Mouse (Mus musculus) lung, embryonic 14.5 days (tissue): ENCODE measurements around the gene Polr2a. TPM values are rescaled to one million over a fixed set of nuclear protein-coding genes. Genes with fewer than 3 reads are reported as not detected.
A peak's percentile ranks its signal among the peaks of the same experiment; 100 is the strongest.

Experiments used
- ATAC-seq: fragments of 200-750 bp; cut with Nextera tagmentation; 2 replicates; pipeline ENCODE4 v1.8.0; 2017; ENCODE audit warnings: mild to moderate bottlenecking, moderate TSS enrichment, moderate library complexity; ENCODE audit not compliant: insufficient read depth
- DNase-seq: peaks from one replicate; pipeline ENCODE4 v3.0.0-alpha.2; 2015
- H3K27ac ChIP-seq: fragments of 300-500 bp; sonication (generic); 2 replicates; pipeline ENCODE4 v1.5.1; 2014; ENCODE audit warnings: low read depth, mild to moderate bottlenecking, moderate library complexity
- H3K27me3 ChIP-seq: fragments of 300-500 bp; sonication (generic); 2 replicates; pipeline ENCODE4 v1.6.1; 2014; ENCODE audit warnings: low read length, control low read depth; ENCODE audit not compliant: insufficient read depth
- H3K36me3 ChIP-seq: fragments of 300-500 bp; sonication (generic); 2 replicates; pipeline ENCODE4 v1.6.1; 2014; ENCODE audit warnings: control low read depth; ENCODE audit not compliant: insufficient read depth
- H3K4me1 ChIP-seq: fragments of 300-500 bp; sonication (generic); 2 replicates; pipeline ENCODE4 v1.6.1; 2014; ENCODE audit warnings: antibody characterized with exemption, control low read depth; ENCODE audit not compliant: insufficient read depth
- H3K4me2 ChIP-seq: fragments of 300-500 bp; sonication (generic); 2 replicates; pipeline ENCODE4 v1.6.1; 2014; ENCODE audit warnings: mild to moderate bottlenecking
- H3K4me3 ChIP-seq: fragments of 300-500 bp; sonication (generic); 2 replicates; pipeline ENCODE4 v1.5.1; 2014; ENCODE audit warnings: low read depth, low read length
- H3K9ac ChIP-seq: fragments of 300-500 bp; sonication (generic); 2 replicates; pipeline ENCODE4 v1.6.1; 2014
- H3K9me3 ChIP-seq: fragments of 300-500 bp; sonication (generic); 2 replicates; pipeline ENCODE4 v1.6.1; 2016; ENCODE audit warnings: low read depth, low read length, control low read depth
- CTCF ChIP-seq: IDR thresholded peaks from 2 replicates; pipeline ENCODE4 v1.5.1; 2016; ENCODE audit warnings: antibody characterized with exemption, low read depth
- WGBS: fragments of 180-500 bp; shearing (Covaris S2); extraction: QIAGEN DNeasy Blood & Tissue Kit; methylation state at CpG from one replicate; pipeline ENCODE4 v1.1.7; 2014; 5-methylcytosine and 5-hydroxymethylcytosine counted together
- polyA plus RNA-seq: library from polyadenylated mRNA; unstranded; fragments of >200 nt; fragmentation: Nextera tagmentation; extraction: Ambion mirVana; gene quantifications from 2 replicates; pipeline ENCODE4 v1.2.1, GENCODE M21; 2014

Polr2a gene
- polyA plus RNA-seq, 1 experiment from 2014 or later = 50.5 TPM

GRCm38 (mm10) chr11:69720852-69721251, 37.6 kb downstream of the Polr2a start:
- Histone ChIP-seq H3K36me3 (no peaks in the 10 kb centered on the region), H3K27ac (peak overlapping the region; percentile 52; the same call in 1 of the 2 replicates), H3K9me3 (no peaks in the 10 kb centered on the region), H3K4me2 (no peak overlapping the region), H3K4me3 (no peak overlapping the region), H3K27me3 (no peaks in the 10 kb centered on the region), H3K4me1 (0 out of 2 replicates have a peak, but pooled peaks cover 3% of the 10 kb centered on the region), H3K9ac (no peak overlapping the region)
- DNase-seq = no peak
- no peak for ATAC-seq
- WGBS = 51% methylated on average over 6 of the region's 6 CpGs
- no peak for TF ChIP-seq CTCF

DNA sequence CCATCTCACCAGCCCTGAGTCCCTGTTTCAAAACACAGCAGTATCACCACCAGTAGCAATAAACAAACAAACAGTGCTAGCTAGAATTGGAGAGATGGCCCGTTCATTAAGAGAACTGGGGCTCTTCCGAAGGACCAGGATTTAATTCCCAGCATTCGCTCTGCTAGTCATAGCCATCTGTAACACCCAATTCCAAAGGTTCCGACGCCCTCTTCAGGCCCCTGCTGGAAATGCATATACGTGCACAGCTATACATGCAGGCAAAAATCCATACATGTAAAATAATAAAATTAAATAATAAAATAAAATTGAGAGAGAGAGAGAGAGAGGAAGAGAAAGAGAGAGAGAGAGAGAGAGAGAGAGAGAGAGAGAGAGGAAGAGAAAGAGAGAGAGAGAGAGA, 39.0 kb downstream of the Polr2a start:
- H3K4me3 ChIP-seq = no peak overlapping the region
- 0 out of 2 replicates have a peak, but pooled peaks cover 3% of the 10 kb centered on the region for H3K4me1 ChIP-seq
- H3K4me2 ChIP-seq = no peak overlapping the region
- ATAC-seq = no peak
- no peak overlapping the region for H3K27ac ChIP-seq
- no peak overlapping the region for H3K9ac ChIP-seq
- no peaks in the 10 kb centered on the region for H3K9me3 ChIP-seq
- DNase-seq = no peak
- WGBS = 64% methylated on average over 6 of the region's 6 CpGs
- no peak for TF ChIP-seq CTCF
- H3K36me3 ChIP-seq = no peaks in the 10 kb centered on the region
- no peaks in the 10 kb centered on the region for H3K27me3 ChIP-seq

DNA sequence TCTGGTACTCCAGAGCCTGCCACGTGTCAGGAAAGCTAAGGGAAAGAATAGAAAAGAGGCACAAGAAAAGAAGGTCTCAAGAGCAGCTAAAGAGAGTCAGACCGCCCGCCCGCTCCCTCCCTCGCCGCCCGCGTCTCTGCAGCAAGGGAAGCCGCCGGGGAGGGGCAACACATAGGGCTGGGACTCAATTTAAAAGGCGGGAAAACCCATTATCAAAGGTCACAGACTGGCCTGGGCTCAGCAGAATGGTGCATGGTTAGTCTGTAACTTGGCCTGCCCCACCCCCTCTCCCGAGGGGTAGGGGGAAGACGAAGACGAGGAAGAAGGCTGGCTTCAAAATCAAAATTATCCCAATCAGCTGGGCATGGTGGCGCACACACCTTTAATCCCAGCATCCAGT, 39.8 kb downstream of the Polr2a start:
- no peaks in the 10 kb centered on the region for H3K9me3 ChIP-seq
- no peak for TF ChIP-seq CTCF
- DNase-seq (no peak), ATAC-seq (no peak)
- no peak overlapping the region for H3K4me3 ChIP-seq
- H3K27ac ChIP-seq = no peak overlapping the region
- 0 out of 2 replicates have a peak, but pooled peaks cover 3% of the 10 kb centered on the region for H3K4me1 ChIP-seq
- H3K4me2 ChIP-seq = peak overlapping the region; percentile 18; the same call in 1 of the 2 replicates
- 29% methylated on average over 15 of the region's 15 CpGs for WGBS
- H3K36me3 ChIP-seq = no peaks in the 10 kb centered on the region
- H3K9ac ChIP-seq = no peak overlapping the region; the same call in 1 of the 2 replicates
- H3K27me3 ChIP-seq = no peaks in the 10 kb centered on the region

- no peak for DNase-seq
- H3K27me3 ChIP-seq = no peaks in the 10 kb centered on the region
- TF ChIP-seq CTCF = no peak
- H3K4me2 ChIP-seq = no peak overlapping the region
- H3K4me3 ChIP-seq = no peak overlapping the region
- ATAC-seq = no peak
- H3K36me3 ChIP-seq = no peaks in the 10 kb centered on the region
- H3K4me1 ChIP-seq = 0 out of 2 replicates have a peak, but pooled peaks cover 3% of the 10 kb centered on the region
- H3K9ac ChIP-seq = no peak overlapping the region
- no peak overlapping the region for H3K27ac ChIP-seq
- H3K9me3 ChIP-seq = no peaks in the 10 kb centered on the region
- 64% methylated on average over 4 of the region's 4 CpGs for WGBS
These were observed 41.5 kb downstream of the Polr2a start for GRCm38 (mm10) chr11:69716953-69717352.

DNA sequence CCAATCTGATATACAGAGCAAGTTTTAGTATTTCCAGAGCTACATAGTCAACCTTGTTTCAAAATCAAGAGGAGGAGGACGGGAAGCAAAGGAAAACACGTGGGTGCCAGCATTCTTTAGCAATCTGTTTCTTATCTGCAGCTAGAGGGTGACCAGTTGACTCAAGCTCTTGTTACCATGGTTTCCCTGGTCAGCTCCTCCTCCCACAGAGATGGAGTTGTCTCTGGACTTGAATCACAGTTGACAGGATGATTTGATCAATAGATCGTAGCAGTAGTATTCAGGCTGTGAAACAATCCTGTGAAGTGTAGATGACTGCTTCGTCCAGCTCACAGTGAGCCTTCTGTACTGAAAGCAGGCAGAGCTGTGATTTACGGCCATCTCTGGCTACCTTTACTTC, 42.5 kb downstream of the Polr2a start:
- DNase-seq = peak; percentile 18
- H3K4me3 ChIP-seq = no peak overlapping the region
- TF ChIP-seq CTCF = no peak
- no peak overlapping the region for H3K27ac ChIP-seq
- ATAC-seq = no peak
- 10% methylated on average over 5 of the region's 5 CpGs for WGBS
- H3K27me3 ChIP-seq = no peaks in the 10 kb centered on the region
- H3K9ac ChIP-seq = no peak overlapping the region
- H3K4me1 ChIP-seq = 0 out of 2 replicates have a peak, but pooled peaks cover 3% of the 10 kb centered on the region
- no peaks in the 10 kb centered on the region for H3K9me3 ChIP-seq
- H3K4me2 ChIP-seq = no peak overlapping the region
- no peaks in the 10 kb centered on the region for H3K36me3 ChIP-seq

DNA sequence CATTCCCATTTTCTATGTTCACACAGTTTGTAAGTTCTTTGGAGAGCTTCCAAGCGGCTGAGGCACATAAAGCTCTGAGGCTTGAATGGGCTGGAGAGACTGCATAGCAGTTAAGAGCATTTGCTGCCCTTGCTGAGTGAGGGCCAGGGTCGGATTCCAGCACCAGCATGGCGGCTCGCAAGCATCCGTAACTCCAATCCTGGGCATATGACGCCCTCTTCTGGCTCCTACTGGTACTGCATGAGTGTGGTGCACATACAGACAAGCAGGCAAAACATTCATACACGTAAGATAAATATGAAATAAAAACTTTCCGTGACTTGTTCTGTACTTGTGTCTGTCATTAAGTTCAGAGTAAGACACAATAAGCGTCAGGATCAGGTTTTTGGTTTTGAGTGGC, 43.0 kb downstream of the Polr2a start:
- Histone ChIP-seq H3K27ac (no peak overlapping the region), H3K9ac (no peak overlapping the region), H3K4me2 (no peak overlapping the region), H3K9me3 (no peaks in the 10 kb centered on the region), H3K4me1 (0 out of 2 replicates have a peak, but pooled peaks cover 3% of the 10 kb centered on the region), H3K27me3 (no peaks in the 10 kb centered on the region), H3K36me3 (no peaks in the 10 kb centered on the region), H3K4me3 (no peak overlapping the region)
- DNase-seq = peak; percentile 57
- peak; percentile 68 for TF ChIP-seq CTCF
- no peak for ATAC-seq
- 56% methylated on average over 9 of the region's 9 CpGs for WGBS

GRCm38 (mm10) chr11:69714636-69715329, 43.7 kb downstream of the Polr2a start:
- H3K9ac ChIP-seq = no peak overlapping the region
- no peak for ATAC-seq

More at GRCm38 (mm10) chr11:69714636-69715329, 43.7 kb downstream of the Polr2a start:
- Histone ChIP-seq H3K27ac (no peak overlapping the region), H3K4me2 (no peak overlapping the region), H3K36me3 (no peaks in the 10 kb centered on the region), H3K4me1 (0 out of 2 replicates have a peak, but pooled peaks cover 3% of the 10 kb centered on the region), H3K9me3 (no peaks in the 10 kb centered on the region), H3K4me3 (no peak overlapping the region), H3K27me3 (no peaks in the 10 kb centered on the region)
- no peak for TF ChIP-seq CTCF
- WGBS = 67% methylated on average over 18 of the region's 18 CpGs
- DNase-seq = no peak
